Mouse (Mus musculus) monocyte, adult 5-6 weeks (primary cell): ENCODE measurements around the gene Ttll11. TPM values are rescaled to one million over a fixed set of nuclear protein-coding genes. Genes with fewer than 3 reads are reported as not detected.

Source experiments
- ATAC-seq: fragments of 153-309, 156-312 bp; replicated peaks from 2 replicates; pipeline ENCODE4 v1.8.0; 2017; ENCODE audit warnings: mild to moderate bottlenecking; ENCODE audit not compliant: low TSS enrichment, insufficient number of reproducible peaks, severe bottlenecking, poor library complexity, low FRiP score
- total RNA-seq: library from RNA; stranded (forward); fragments of 200-1000, 200-491, 200-594 nt; gene quantifications from 3 replicates; pipeline ENCODE4 v1.2.3, GENCODE M21; 2017

Ttll11 gene
- total RNA-seq, 1 experiment from 2014 or later: not detected

- no peak for ATAC-seq
Measured at GRCm38 (mm10) chr2:35760867-35761266, 218.8 kb downstream of the Ttll11 start.

DNA sequence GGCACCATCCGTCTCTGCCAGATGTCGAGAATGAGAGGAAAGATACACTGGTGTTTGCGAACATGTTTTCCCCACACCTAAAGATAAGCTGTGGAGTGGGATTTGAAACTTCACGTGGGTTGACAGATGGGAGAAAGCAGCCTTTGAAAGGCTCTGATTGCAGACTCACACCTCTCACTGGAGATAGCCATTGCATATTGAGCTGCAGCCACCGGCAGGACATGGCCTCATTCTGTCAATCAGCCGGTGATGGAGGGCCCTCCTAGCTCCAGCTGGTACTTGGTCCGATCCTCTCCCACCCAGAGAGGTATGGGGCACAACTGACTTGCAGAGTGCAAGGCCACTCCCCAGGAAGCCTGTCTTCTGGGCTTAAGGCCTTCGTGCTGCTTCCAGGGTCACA lies 219.4 kb downstream of the Ttll11 start:
- ATAC-seq: no peak

DNA sequence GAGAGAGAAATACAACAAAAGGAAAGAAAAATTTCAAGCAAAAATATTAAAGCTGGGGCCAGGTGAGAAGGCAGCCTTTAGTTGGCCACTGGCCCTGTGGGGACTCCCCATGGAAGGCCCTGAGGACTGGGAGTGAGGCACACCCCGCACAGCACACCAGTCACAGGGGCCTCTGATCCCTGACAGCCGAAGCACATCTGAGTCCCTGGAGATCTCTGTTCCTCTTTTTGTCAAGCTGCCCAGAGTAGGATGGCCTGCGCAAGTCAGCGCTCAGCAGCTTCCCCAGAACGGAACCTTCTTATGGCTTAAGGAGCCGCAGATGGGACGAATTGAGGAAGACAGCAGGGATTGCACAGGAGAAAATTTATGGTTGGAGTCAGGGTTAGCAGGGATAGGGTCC lies 223.2 kb downstream of the Ttll11 start:
- ATAC-seq: peak; percentile 55; the same call in 1 of the 2 replicates

DNA sequence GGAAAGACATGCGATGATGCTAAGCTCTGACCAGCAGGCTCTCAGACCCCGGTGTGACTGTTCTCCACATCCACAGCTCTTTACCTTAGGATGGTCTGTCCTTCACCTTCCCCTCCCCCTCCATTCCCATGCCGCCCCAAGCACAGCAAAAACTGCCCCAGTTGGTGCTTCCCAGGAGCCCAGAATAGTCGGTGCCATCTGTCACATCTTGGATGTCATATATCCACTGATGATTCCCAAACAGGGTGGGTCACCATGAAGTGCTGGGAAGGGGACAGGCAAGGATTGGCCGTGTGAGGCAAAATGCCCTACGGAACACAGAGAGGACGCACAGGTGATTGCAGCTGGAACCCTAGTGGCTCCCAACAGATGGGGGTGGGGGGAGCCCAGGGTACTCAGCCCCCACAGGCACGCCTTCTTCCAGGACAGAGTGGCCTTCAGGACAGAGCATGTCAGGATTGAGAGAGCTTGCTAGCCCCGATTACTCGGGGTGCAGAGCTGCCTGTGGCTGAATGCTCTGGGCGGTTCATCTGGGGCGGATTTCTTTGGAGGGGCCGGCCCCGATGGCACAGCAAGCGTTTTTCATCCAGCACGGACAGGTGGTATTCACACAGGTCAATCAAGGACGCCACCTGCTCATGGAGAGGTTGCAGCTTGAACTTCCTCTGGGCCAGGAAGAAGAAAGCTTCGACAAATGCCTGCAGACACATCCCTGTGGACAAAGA lies 227.8 kb downstream of the Ttll11 start:
- no peak for ATAC-seq

- ATAC-seq: no peak
Measured at GRCm38 (mm10) chr2:35750533-35751141, 229.1 kb downstream of the Ttll11 start.

GRCm38 (mm10) chr2:35747371-35748035 lies 232.2 kb downstream of the Ttll11 start:
- no peak for ATAC-seq

DNA sequence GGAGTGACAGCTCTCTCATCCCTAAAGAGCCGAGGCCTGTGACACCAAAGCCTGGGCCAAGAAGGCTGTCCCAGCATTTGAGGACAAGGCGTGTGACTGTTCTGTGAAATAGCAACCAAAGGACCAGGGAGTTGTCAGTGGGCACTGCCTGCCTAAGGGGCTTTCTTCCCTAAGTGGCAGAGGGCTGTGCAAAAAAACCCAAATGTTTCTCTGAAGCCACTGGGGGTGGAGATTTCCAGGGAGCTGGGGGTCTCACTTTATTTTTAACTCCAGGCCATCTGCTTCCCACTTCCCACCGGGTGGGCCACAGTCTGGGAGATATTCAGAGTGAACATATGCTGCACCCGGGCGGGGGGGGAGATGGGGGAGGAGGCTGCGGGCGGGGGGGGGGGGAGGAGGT lies 233.1 kb downstream of the Ttll11 start:
- no peak for ATAC-seq

GRCm38 (mm10) chr2:35745876-35746275 lies 233.8 kb downstream of the Ttll11 start:
- ATAC-seq: no peak

- ATAC-seq: no peak
Measured at GRCm38 (mm10) chr2:35739669-35740254, 240.0 kb downstream of the Ttll11 start.

GRCm38 (mm10) chr2:35737467-35738027 lies 242.2 kb downstream of the Ttll11 start:
- no peak for ATAC-seq

DNA sequence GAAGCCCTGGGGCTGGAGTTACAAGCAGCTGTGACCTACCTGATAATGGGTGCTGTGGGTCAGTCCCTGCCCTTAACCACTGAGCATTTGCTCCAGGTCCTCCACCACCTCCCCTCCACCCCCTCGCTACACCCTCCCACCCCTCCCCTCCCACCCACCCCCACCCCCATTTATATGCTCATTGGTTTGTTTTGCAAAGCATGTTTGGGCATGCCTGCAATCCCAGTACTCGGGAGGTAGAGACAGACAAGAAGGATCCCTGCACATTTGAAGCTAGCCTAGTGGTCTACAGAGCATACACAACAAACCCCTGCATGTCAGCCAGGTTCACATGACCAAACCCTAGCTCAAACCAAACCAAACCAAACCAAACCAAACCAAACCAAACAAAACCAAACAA lies 243.7 kb downstream of the Ttll11 start:
- no peak for ATAC-seq

DNA sequence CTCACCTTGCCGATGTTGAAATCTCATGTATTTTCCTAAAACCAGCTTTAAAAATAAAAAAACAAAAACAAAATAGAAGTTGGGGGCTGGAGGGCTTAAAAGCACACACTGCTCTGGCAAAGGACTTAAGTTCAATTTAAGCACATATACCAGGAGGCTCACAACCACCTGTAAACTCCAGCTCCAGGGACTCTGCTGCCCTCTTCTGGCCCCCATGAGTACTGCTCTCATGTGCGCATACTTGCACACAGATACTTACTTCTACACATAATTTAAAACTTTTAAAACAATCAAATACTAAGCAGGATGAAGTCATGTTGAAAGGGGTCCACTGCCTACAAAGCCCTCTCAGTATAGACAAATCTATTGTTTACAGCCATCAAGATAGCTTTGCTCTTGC lies 244.7 kb downstream of the Ttll11 start:
- ATAC-seq: no peak

- peak; percentile 59 for ATAC-seq
Measured at GRCm38 (mm10) chr2:35731671-35732449, 247.9 kb downstream of the Ttll11 start.

- ATAC-seq: peak; percentile 34; the same call in 1 of the 2 replicates
Measured at GRCm38 (mm10) chr2:35729077-35730065, 250.3 kb downstream of the Ttll11 start.

- ATAC-seq: no peak
Measured at GRCm38 (mm10) chr2:35728633-35729032, 251.1 kb downstream of the Ttll11 start.

DNA sequence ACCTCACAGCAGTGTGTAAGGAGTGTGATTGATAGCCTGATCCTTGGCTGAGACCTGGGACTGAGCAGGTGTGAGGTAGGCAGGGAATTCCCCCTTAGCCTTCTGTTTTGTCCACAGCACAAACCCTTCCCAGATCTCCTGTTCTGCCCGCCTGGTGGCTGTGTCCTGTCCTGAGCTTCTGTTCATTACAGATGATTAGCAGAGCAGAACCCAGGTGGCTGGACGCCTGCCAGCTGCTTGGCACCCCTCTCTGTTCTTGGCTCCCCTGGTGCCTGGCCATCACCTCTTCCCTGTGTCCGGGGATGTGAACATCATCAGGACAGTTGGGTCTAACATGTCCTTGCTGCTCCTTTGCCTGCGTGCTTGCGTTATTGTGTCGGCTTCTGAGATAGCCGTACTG lies 256.0 kb downstream of the Ttll11 start:
- no peak for ATAC-seq

GRCm38 (mm10) chr2:35723267-35723666 lies 256.4 kb downstream of the Ttll11 start:
- ATAC-seq: no peak
